Mouse (Mus musculus) cerebellum, adult 8-10 months (tissue): Measurements from ENCODE around the gene Cpxm1.

Experiments used
- DNase-seq: peaks from one replicate; pipeline ENCODE4 v3.0.0; 2022

Cpxm1 gene

DNA sequence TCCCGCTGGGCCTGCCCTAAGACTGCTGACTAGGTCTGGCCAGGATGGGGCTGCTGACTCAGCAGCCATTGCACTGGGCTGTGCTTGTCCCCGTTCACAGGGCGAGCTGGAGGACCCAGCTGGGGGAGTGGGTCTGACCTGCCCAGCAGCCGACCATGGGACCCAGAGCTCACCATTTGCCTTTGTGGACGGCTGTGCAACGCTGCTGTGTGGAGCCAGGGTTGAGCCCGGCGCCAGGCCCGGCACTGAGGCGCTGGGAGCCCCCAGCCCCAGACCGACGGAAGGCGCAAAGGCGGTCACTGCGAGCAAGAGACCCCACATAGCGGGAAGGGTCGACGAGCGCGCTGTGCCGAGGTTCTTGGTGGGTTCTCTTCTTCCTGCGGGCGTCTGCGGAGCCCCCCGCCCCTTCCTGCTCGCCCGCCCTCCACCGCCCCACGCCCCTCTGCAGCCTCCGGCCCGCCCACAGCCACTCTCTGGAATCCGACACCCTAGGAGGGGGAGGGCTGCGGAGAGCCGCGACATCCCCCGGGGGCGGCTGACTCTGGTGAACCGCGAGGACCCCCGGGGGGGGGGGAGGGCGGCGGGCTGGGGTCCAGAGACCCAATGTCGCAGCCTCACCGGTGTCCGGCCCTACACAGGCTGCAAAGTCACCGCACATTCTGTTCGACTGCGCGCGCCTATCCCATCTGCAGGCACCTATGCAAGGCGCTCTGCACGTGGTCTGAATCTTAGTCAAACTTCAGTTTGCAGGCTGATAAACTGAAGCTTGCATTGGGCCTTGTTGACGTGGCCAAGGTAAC lies at the start of gene Cpxm1:
Gene Cpxm1 (minus strand): TSS at position 389 of the 800 bp plus-strand sequence.
- DNase-seq: no peak

DNA sequence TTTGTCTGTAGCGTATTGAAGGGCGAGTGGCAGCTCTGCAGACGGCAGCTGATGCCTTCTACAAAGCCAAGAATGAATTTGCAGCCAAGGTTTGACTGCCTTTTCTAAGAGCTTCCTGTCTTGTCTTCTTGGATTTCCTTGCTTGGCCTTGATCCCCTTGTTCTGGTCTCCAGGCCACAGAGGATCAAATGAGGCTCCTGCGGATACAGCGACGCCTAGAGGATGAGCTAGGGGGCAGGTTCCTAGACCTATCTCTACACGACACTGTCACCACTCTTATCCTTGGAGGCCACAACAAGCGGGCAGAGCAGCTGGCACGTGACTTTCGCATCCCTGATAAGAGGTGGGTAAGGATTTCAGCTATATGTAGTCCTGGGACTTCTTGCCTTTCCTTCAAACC lies 44.8 kb upstream of the Cpxm1 start:
- DNase-seq: no peak

DNA sequence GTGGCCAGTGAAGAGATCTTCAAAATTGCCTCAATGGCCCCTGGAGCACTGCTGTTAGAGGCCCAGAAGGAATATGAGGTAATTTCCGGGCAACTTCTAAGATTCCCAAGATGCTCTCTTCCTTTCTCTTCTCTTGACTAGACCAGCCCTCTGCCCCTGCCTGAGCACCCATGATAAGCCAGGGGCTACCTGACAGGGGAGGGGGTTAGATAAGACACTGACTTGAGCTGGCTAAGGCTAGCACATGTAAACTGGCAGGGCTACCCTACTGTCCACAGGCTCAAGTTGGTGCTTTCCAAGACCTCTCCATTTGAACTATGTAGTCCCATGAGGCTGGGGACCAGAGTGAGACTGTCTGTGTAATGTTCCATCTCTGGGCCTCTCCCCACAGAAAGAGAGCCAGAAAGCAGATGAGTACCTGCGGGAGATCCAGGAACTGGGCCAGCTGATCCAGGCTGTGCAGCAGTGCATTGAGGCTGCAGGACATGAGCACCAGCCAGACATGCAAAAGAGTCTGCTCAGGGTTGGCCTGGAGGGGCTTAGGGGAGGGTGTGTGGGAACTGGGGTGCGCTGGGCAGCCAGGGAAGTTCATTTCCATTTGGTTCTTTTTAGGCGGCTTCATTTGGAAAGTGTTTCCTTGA lies 42.6 kb upstream of the Cpxm1 start:
- DNase-seq: no peak

DNA sequence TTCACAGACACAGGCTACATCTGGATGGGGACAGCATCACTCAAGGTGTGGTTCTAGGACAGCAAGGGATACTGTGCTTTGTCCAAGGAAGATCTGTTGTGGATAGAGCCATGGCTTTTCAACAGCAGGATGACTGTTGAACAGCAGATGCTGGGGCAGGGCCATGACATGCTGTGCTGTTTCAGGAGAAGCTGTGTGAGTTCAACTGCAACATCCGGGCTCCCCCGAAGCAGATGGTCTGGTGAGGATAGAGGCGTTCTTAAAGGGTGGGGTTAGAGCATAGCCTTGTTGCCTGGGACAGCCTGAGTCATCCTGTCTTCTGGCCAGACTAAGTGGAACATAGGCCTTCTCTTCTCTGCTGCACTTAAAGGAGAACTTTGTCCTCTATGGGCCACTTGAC lies 41.5 kb upstream of the Cpxm1 start:
- DNase-seq: no peak

DNA sequence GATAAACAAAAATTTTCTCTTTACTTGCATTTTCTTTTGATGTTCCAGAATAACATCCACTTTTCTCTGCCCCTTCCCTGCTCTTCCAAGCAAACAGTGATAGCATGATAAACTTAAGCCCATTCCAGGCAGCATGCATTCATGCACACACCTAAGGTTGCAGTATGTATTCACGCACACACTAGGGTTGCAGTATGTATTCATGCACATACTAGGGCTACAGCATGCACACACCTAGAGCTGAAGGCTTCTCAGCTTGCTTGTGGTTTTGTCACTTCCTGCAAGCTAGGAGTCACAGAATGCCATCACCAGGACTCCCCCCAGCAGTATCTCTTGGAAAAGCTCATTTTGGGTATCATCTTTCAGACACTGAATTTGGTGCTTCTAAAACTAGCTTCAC lies 39.4 kb upstream of the Cpxm1 start:
- DNase-seq: no peak

DNA sequence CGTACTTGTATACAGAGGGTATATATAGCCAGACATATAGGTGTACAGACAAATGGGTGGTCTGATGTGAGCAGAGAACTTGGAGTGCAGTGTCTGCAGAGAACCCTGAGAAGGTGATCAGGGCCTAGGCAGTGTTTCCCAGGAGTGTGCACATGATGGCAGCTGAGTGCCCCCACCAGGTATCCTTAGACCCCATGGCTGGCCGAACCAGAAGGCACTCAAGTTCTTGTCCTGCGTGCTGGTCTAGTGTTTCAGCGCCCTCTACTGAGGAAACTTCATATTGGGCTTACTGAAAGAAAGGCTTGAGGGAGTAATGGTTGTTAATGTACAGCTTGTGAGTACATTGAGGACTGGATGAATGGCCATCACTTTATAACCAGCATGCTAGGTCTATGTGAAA lies 35.8 kb upstream of the Cpxm1 start:
- DNase-seq: peak; percentile 47

DNA sequence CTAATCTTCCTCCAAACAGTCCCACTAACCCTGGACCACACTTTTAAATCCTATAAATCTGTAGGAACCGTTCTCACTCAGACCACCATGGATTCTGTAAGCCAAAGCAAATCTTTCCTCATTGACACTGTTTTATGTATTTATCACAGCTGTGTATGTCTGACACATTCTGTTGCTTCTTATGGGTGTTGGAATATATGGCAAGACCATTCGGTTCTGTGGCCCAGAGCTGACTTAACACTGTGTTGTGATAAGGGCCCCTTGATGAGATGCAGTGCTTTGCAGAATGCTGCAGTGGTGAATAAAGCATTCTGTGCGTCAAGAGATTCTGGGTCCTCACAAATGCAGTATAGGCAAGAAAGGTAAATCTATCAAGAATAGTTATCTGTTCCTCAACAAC lies 34.8 kb upstream of the Cpxm1 start:
- no peak for DNase-seq

DNA sequence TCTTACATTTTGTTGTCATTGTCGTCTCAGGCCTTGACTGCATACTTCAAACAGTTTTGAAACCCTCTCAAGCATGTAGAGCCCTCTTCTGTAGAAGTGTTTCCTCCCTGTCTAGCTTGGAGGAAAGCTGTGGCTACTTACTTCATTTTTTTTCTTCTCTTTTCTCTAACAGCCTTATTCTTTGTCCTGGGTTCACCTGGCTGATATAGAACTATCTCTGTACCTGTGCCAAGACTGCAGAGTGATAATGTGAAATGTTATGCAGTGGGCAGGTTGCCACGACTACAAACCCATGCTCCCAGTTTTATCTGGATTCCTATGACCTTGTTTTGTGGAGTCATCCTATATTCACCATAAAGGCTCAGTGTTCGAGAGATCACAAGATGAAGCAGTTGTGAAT lies 33.1 kb upstream of the Cpxm1 start:
- no peak for DNase-seq

DNA sequence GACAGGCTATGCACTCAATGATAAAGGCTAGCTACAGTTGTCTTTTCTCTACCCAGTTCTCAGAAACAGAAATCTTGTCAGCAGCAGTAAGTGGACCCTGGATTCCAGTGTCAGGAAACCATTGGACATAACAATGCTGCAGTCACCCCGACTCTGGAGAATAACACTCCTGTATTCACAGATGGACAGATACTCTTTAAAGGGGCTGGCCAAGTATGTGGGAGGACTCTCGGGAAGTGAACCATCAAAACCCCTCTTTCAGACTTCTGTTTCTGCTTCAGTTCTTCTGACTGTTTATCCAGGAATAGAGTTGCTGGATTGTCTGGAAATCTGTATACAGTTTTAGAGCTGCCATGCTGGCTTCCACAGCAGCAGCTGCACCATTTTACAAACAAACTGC lies 32.5 kb upstream of the Cpxm1 start:
- no peak for DNase-seq

DNA sequence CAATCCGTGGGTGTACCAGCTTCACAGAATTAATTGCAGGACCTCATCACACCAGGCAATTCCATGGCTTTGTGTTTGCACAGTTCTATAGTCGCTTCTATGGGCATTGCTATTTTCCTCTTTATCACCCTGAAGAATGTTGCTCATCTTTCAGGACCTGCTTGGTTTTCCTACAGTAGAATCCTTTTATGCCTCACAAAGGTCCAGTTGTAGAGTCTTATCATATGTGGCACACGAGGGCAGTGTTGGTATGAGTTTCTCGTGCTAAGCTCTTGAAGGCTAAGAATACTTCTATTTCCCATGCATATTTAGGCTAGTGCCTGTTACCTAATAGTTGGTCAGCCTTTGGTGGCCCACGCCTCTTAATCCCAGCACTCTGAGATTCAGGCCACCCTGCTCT lies 27.7 kb upstream of the Cpxm1 start:
- DNase-seq: no peak

DNA sequence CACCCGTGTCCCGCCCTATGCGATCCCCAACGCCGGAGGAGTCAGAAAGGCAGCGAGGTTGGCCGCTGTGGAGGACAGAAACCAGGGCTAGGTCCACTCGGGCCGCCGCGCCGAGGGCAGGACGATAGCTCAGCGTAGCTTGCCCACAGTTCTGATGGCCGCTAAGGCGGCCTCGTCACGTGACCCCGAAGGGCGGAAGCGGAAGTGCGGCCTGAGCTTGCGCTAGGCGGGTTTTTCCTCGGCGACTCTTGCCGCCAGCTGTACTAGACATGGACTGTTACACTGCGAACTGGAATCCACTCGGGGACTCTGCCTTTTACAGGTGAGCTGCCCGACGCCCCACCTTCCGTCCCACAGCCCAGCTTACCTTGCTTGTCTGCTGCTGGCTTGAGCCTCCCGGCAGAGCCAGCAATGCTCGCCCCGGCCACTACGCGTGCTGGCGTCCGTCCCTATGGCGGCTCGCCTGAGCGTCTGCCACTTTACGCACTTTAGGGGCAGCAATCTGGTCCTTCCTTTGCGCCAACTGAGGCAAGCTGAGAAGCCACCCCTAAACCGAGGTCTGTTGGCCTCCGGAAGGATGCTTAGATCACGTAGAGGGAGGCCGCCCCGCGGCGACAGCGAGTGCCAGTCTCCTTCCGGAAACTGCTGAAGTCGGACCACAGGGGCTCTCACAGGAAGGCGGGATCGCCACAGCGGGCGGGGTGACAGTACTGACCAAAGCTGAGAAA lies 26.9 kb upstream of the Cpxm1 start, which contains the start of the genes Vps16 and Pced1a:
Gene Vps16 (plus strand): TSS at position 214 of the 728 bp plus-strand sequence.
Gene Pced1a (minus strand): TSS at position 576 of the 728 bp plus-strand sequence.
- DNase-seq: peak; percentile 91

DNA sequence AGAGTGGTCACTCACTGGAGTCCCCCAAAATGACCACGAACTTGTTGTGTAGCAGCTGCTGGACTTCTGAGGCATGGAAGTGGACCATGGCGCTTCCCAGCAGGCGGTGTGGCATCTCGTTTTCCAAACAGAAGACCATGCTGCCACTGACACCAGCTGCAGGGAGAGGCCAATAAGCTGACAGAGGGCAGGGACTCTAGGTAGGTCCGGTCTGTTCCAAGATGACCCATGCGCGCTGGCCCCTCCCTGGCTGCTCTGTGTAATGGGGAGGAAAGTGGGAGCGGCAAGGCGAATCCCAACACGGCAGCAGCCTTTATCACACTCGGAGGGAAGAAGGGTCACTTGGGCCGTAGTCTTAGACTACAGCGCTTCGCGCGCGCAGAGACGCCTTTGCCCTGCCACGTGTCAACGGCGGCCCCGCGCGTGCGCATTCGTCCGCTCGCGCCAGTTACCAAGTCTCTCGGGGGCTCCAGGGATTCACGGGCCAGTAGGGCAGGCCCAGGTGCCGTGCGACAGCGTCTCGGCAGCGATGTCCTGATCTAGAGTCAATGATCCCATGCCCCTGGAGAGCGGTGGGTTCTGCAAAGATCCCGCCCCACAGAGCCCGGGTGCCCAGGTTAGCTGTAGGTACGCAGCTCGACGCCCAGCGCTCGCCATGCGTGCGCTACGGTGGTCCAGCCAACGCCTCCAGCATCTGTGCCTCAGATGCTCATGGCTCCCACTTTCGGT lies 26.2 kb upstream of the Cpxm1 start:
- peak; percentile 79 for DNase-seq

DNA sequence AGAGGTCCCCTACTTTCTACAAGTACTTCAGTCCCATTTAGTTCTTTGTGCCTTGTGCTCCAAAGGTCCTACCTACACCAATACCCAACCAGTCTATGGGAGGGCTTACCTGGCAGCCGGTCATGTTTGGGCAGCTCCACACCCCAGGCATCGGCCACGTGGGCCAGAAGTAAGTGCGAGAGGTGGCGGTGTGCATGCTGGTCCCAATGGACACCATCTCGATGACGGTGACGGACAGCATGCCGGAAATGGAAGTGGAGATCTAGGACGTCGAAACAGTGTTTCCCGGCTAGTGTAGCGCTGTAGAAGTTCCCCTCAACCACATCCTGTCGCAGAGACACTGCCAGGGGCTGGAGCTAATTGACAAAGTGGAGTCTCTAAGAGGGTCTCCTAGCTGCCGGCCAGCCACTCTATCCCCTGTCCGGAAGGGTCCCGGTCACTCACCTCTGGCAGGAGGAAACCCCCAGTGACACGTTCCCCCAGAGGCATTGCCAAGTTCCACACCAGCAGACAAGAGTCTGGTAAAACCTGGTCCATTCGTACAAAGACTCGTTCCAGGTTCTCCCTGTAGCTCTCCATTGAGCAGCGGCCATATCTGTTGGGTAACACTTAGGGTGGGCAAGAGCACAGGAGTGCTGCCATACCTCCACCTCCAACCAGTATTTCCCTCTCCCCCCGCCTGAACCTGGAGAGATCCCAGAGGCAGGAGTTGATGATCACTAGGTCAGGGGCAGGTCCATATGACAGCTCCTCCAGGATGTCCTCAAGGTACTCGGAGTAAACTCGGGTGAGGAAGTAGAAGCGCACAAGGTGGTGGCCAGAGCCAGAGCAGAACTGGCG lies 24.6 kb upstream of the Cpxm1 start:
- DNase-seq: peak; percentile 14

DNA sequence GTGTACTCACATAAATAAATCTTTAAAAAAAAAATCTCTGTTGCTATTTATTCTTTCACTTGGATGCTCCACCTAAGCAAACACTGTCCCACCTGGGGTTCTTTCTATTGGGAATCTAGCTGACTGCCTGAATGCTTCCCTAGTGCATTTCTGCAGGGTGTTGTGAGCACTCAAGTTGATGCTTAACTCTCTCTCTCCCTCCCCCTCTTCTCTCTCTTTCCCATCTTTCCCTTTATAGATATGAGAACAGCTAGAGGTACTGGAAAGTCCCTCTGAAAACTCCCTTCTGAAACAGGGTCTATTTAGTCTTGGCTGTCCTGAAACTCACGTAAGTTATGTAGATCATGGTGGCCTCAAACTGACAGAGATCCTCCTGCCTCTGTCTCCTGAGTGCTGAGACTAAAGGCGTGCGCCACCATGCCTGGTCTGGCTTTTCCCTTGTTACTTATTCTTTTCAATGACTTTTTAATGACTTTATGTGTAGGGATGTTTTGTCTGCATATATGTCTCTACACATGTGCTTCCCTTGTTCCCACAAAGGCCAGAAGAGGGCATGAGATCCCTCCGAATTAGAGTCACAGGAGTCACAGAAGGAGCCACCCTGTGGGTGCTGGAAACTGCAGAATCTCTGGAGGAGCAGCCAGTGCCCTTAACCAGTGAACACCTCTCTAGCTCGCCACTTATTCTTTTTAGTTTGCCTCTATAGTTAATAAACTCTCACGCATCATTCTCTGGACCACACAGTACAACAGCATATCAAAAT lies 16.9 kb upstream of the Cpxm1 start:
- DNase-seq: no peak

DNA sequence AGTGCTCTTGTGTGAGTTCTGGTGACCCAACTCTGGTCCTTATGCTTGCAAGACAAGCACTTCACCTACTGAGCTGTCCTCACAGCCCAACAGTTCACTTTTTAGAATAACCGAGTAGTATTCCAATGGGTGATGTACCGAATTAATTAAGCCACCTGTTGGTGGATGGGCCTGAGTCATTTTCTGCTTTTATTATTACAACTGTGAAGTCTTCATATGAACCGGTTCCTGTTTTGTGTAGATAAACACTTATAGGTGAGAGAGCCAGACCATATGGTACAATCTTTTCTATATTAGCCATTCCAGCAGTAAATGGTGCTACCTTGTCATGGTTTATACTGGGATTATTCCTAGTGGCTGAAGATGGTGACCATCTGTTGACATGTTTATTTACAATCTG lies 15.4 kb upstream of the Cpxm1 start:
- no peak for DNase-seq

DNA sequence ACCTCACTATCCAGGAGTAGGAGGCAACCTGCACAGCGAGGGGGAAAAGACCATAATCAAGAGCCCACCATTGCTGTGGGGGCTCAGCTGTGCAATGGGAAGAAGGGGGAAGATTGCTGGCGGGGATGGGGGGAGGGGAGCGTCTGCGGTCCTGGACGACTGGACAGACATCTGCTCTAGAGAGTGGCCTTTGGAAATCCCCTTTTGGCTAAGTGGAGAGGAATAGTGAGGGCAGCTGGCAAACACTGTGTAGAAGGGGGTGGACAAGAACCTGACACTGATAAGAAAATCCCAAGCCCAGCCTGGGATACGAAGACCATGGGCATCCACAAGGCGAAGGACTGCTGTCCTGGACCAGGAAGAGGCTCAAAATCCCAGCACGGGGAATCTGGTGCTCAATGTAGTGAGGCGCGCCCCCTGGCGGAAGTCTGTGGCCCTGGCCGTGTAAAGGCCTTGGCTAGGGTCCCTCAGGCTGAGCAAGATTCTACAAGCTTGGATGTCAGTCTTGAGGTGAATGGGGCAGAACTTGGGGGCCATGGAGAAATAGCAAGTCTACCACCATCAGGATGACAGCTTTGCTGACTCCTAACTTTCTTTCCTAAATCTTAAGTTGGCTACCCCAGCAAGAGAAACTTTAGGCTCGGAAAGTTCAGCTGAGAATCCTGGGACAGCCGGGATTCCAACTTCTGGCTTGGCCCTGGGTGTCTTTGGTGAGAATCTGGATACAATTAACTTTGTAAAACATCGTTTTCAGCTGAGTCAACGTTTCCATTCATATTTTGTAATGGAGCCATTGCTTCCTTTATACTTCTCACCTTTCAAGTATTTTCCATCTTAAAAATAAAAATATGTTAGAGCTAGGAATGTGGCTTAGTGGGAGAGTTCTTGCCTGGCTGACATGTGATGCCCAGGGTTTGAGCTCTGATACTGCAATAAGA lies 14.5 kb upstream of the Cpxm1 start:
- DNase-seq: peak; percentile 84

DNA sequence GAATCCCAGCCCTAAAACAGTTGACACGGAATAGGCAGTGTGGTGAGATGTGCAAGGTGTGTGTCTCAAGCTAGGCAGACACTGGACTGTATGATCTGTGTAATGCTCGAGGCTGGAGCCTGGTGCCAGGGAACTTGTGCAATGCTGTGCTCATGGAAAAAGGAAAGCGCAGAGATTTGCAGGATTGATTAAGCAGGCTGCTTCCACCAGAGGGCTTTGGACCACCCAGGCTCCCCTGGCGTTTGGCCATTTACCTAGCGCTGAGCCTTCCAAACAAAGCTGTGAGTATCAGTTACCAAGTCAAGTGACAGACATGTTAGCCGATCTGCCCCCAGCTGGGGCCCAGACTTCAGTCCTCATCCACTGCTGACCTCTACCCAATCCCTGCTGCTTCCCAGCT lies 10.8 kb upstream of the Cpxm1 start:
- no peak for DNase-seq

DNA sequence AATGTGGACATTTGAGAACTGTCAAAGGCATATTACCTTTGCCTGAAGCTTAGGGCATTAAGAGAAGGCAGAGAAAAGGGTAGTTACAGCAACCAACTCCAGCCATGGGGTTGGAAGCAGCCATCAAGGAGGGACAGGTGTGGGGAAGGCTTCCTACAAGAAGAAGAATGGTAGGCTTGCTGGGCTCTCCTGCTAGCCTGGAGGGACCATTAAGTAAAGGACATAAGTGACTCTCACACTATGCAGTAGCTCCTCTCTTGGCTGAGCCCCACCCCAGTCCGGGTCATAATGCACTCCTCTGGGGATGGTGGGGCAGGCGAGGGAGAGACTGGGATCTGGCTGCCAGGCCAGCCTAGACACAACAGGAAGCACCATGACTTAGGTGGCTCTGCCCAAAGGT lies 8.8 kb upstream of the Cpxm1 start, which contains the start of gene Tmem239:
Gene Tmem239 (plus strand): TSS at position 301 of the 400 bp plus-strand sequence.
- DNase-seq: no peak

DNA sequence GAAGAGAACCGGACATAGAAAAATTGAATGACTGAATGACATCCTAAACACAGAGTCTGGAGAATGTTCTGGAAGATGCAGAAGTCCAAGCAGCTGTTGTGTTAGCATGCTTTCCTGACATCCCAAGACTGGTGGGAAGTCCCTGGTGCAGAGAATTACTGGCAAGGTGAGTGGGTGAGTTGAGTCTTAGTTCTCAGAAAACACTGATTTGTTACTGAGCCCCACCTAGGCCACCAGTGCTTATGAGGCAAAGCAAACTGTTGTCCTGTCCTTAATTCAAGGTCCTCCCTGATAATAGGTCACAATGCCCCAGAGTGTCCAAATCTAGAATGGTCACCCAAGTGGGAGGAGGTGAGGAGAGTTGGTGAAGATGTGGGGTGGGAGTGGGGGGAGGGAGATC lies 7.6 kb upstream of the Cpxm1 start, which contains the start of the genes Gm28372 and 1700020A23Rik:
Gene Gm28372 (plus strand): TSS at position 301 of the 400 bp plus-strand sequence.
Gene 1700020A23Rik (plus strand): TSS at position 321 of the 400 bp plus-strand sequence.
- no peak for DNase-seq

DNA sequence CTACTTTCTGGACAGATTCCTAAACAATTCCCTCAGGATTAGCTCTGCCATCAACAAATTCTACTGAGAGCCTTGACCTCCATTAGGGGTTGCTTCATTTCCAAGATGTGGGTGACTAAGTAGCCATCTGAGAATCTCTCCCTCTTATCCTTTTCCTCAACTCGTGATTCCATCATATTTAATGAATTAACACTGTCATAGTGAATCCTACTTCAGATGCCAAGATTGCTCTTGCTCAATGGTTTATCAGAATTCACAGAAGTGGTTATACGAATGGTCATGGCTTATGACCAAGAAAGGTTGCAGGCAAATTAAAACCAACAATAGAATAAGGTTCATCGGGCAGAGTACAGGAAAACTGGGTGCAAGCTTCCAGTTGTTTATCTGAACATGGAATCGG lies 4.5 kb upstream of the Cpxm1 start:
- no peak for DNase-seq
